Mouse (Mus musculus) liver, embryonic 12.5 days (tissue): ENCODE results near the gene Enoph1. TPM values are rescaled to one million over a fixed set of nuclear protein-coding genes. Genes with fewer than 3 reads are reported as not detected.

ENCODE experiments used
- ATAC-seq: fragments of 200-750 bp; cut with Nextera tagmentation; 2 replicates; pipeline ENCODE4 v1.8.0; 2017; ENCODE audit warnings: moderate number of reproducible peaks, mild to moderate bottlenecking, moderate library complexity
- H3K27ac ChIP-seq: fragments of 300-500 bp; sonication (generic); 2 replicates; pipeline ENCODE4 v1.5.1; 2016; ENCODE audit warnings: mild to moderate bottlenecking
- H3K27me3 ChIP-seq: fragments of 300-500 bp; sonication (generic); replicated peaks from 2 replicates; pipeline ENCODE4 v1.6.1; 2016; ENCODE audit warnings: mild to moderate bottlenecking, moderate library complexity
- H3K36me3 ChIP-seq: fragments of 300-500 bp; sonication (generic); 2 replicates; pipeline ENCODE4 v1.6.1; 2016; ENCODE audit warnings: mild to moderate bottlenecking, moderate library complexity
- H3K4me1 ChIP-seq: fragments of 300-500 bp; sonication (generic); 2 replicates; pipeline ENCODE4 v1.6.1; 2016
- H3K4me2 ChIP-seq: fragments of 300-500 bp; sonication (generic); 2 replicates; pipeline ENCODE4 v1.6.1; 2016; ENCODE audit warnings: mild to moderate bottlenecking, moderate library complexity
- H3K4me3 ChIP-seq: fragments of 300-500 bp; sonication (generic); 2 replicates; pipeline ENCODE4 v1.5.1; 2016; ENCODE audit warnings: mild to moderate bottlenecking, moderate library complexity
- H3K9ac ChIP-seq: fragments of 300-500 bp; sonication (generic); 2 replicates; pipeline ENCODE4 v1.6.1; 2016; ENCODE audit warnings: mild to moderate bottlenecking, moderate library complexity
- H3K9me3 ChIP-seq: fragments of 300-500 bp; sonication (generic); replicated peaks from 2 replicates; pipeline ENCODE4 v1.6.1; 2016; ENCODE audit warnings: mild to moderate bottlenecking, moderate library complexity
- WGBS: fragments of 180-500 bp; shearing (Covaris S2); methylation state at CpG from one replicate; pipeline ENCODE4 v1.1.7; 2016; ENCODE audit not compliant: insufficient replicate concordance; 5-methylcytosine and 5-hydroxymethylcytosine counted together
- polyA plus RNA-seq: library from polyadenylated mRNA; unstranded; fragments of >200 nt; fragmentation: Nextera tagmentation; extraction: Ambion mirVana; gene quantifications from 2 replicates; pipeline ENCODE4 v1.2.1, GENCODE M21; 2016

Enoph1 gene
- polyA plus RNA-seq, 1 experiment from 2014 or later = 33.8 TPM

GRCm38 (mm10) chr5:100020089-100020488 is 19.7 kb upstream of the Enoph1 start:
- peak; percentile 85 for ATAC-seq
- Histone ChIP-seq H3K9ac (no peak overlapping the region), H3K4me1 (peaks cover 28% of the 10 kb centered on the region), H3K27ac (no peak overlapping the region), H3K4me2 (no peak overlapping the region), H3K36me3 (no peaks in the 10 kb centered on the region), H3K9me3 (no peaks in the 10 kb centered on the region), H3K4me3 (no peak overlapping the region), H3K27me3 (no peaks in the 10 kb centered on the region)

GRCm38 (mm10) chr5:100024403-100024802 is 15.4 kb upstream of the Enoph1 start:
- H3K9ac ChIP-seq = no peak overlapping the region
- H3K4me1 ChIP-seq = peaks cover 30% of the 10 kb centered on the region
- H3K9me3 ChIP-seq = no peaks in the 10 kb centered on the region
- no peak overlapping the region for H3K4me3 ChIP-seq
- H3K27me3 ChIP-seq = no peaks in the 10 kb centered on the region
- no peaks in the 10 kb centered on the region for H3K36me3 ChIP-seq
- WGBS = 69% methylated on average over 5 of the region's 5 CpGs
- no peak overlapping the region for H3K4me2 ChIP-seq
- H3K27ac ChIP-seq = no peak overlapping the region
- ATAC-seq = no peak

- no peak for ATAC-seq
- no peak overlapping the region for H3K4me3 ChIP-seq
- no peak overlapping the region for H3K4me2 ChIP-seq
- 52% methylated on average over 1 of the region's 1 CpGs for WGBS
- H3K9me3 ChIP-seq = no peaks in the 10 kb centered on the region
- no peak overlapping the region for H3K27ac ChIP-seq
- H3K27me3 ChIP-seq = no peaks in the 10 kb centered on the region
- no peak overlapping the region for H3K9ac ChIP-seq
- no peaks in the 10 kb centered on the region for H3K36me3 ChIP-seq
- peaks cover 25% of the 10 kb centered on the region for H3K4me1 ChIP-seq
These were observed 14.9 kb upstream of the Enoph1 start for GRCm38 (mm10) chr5:100024868-100025267.

GRCm38 (mm10) chr5:100030069-100030468 is 9.7 kb upstream of the Enoph1 start:
- no peak for ATAC-seq
- Histone ChIP-seq H3K4me1 (peaks cover 12% of the 10 kb centered on the region), H3K27ac (no peak overlapping the region), H3K27me3 (no peaks in the 10 kb centered on the region), H3K9ac (no peak overlapping the region), H3K9me3 (no peaks in the 10 kb centered on the region), H3K4me2 (no peak overlapping the region), H3K36me3 (peaks cover 34% of the 10 kb centered on the region), H3K4me3 (no peak overlapping the region)
- WGBS = 52% methylated on average over 6 of the region's 6 CpGs

GRCm38 (mm10) chr5:100032107-100032506 is 7.7 kb upstream of the Enoph1 start:
- Histone ChIP-seq H3K36me3 (peaks cover 54% of the 10 kb centered on the region), H3K27ac (no peak overlapping the region), H3K4me3 (no peak overlapping the region), H3K9ac (no peak overlapping the region), H3K4me2 (no peak overlapping the region), H3K4me1 (peaks cover 22% of the 10 kb centered on the region), H3K27me3 (no peaks in the 10 kb centered on the region), H3K9me3 (no peaks in the 10 kb centered on the region)
- 0 out of 2 replicates have a peak, but pooled peaks have one; percentile 30 for ATAC-seq
- 89% methylated on average over 2 of the region's 2 CpGs for WGBS

DNA sequence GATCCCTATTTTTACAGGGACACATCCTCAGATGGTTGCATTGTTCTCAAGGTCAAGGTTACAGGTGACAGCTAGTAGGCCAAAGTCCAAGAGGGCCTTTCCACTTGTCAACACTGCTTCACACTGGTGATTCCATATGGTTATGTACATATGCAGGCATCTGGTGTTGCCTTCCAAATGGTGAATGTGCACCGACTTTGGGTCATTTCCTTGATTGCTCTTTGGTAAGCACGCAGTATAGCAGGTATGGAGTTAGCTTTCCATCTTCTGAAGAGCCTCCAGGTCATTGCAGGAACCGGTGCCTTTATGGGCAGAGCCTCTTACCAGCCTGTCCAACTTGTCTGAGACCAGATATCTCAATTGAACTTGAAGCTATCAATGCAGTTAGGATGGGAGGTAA is 7.1 kb upstream of the Enoph1 start:
- Histone ChIP-seq H3K27ac (no peak overlapping the region), H3K4me3 (no peak overlapping the region), H3K27me3 (no peaks in the 10 kb centered on the region), H3K4me1 (peaks cover 28% of the 10 kb centered on the region), H3K4me2 (no peak overlapping the region), H3K36me3 (peaks cover 60% of the 10 kb centered on the region), H3K9ac (no peak overlapping the region), H3K9me3 (no peaks in the 10 kb centered on the region)
- ATAC-seq = peak; percentile 36
- WGBS = 75% methylated on average over 3 of the region's 3 CpGs

DNA sequence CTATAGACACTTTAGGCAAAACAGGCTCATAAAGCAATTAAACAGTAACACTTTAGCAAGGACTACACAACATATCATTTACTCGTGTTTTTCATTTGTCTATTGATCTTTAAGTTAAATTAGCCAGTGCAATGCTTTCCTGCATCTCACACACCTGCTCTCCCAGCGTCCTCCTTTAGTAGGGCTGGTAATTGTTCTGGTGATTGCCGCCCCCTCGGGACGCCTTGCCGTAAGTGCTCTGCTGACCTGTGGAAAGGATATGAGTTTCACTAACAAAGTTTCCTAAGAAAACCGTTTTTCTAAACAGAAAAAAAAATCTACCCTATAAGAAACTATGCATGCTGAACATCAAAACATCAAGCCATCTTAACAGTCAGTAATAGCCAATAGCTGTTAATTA is 3.8 kb upstream of the Enoph1 start:
- peaks cover 38% of the 10 kb centered on the region for H3K4me1 ChIP-seq
- peak overlapping the region; percentile 97; the same call in 1 of the 2 replicates for H3K9ac ChIP-seq
- H3K27me3 ChIP-seq = no peaks in the 10 kb centered on the region
- no peak overlapping the region for H3K4me3 ChIP-seq
- H3K9me3 ChIP-seq = no peaks in the 10 kb centered on the region
- peak overlapping the region; percentile 99 for H3K4me2 ChIP-seq
- no peak overlapping the region for H3K27ac ChIP-seq
- WGBS = 78% methylated on average over 7 of the region's 7 CpGs
- ATAC-seq = no peak
- H3K36me3 ChIP-seq = peaks cover 61% of the 10 kb centered on the region

- peak overlapping the region; percentile 97 for H3K9ac ChIP-seq
- H3K9me3 ChIP-seq = no peaks in the 10 kb centered on the region
- WGBS = 42% methylated on average over 7 of the region's 7 CpGs
- H3K4me1 ChIP-seq = peaks cover 45% of the 10 kb centered on the region
- no peak for ATAC-seq
- peak overlapping the region; percentile 99 for H3K4me2 ChIP-seq
- peaks cover 61% of the 10 kb centered on the region for H3K36me3 ChIP-seq
- peak overlapping the region; percentile 93 for H3K4me3 ChIP-seq
- H3K27ac ChIP-seq = no peak overlapping the region
- no peaks in the 10 kb centered on the region for H3K27me3 ChIP-seq
These were observed 3.1 kb upstream of the Enoph1 start for GRCm38 (mm10) chr5:100036681-100037080.

GRCm38 (mm10) chr5:100037965-100038713 is 1.6 kb upstream of the Enoph1 start:
- no peaks in the 10 kb centered on the region for H3K9me3 ChIP-seq
- H3K4me3 ChIP-seq = peak overlapping the region; percentile 93
- peaks cover 54% of the 10 kb centered on the region for H3K36me3 ChIP-seq
- peak overlapping the region; percentile 97 for H3K9ac ChIP-seq
- H3K4me1 ChIP-seq = peaks cover 57% of the 10 kb centered on the region
- H3K27ac ChIP-seq = peak overlapping the region; percentile 96
- peak overlapping the region; percentile 99 for H3K4me2 ChIP-seq
- ATAC-seq = peak; percentile 48
- 1% methylated on average over 45 of the region's 45 CpGs for WGBS
- H3K27me3 ChIP-seq = no peaks in the 10 kb centered on the region

DNA sequence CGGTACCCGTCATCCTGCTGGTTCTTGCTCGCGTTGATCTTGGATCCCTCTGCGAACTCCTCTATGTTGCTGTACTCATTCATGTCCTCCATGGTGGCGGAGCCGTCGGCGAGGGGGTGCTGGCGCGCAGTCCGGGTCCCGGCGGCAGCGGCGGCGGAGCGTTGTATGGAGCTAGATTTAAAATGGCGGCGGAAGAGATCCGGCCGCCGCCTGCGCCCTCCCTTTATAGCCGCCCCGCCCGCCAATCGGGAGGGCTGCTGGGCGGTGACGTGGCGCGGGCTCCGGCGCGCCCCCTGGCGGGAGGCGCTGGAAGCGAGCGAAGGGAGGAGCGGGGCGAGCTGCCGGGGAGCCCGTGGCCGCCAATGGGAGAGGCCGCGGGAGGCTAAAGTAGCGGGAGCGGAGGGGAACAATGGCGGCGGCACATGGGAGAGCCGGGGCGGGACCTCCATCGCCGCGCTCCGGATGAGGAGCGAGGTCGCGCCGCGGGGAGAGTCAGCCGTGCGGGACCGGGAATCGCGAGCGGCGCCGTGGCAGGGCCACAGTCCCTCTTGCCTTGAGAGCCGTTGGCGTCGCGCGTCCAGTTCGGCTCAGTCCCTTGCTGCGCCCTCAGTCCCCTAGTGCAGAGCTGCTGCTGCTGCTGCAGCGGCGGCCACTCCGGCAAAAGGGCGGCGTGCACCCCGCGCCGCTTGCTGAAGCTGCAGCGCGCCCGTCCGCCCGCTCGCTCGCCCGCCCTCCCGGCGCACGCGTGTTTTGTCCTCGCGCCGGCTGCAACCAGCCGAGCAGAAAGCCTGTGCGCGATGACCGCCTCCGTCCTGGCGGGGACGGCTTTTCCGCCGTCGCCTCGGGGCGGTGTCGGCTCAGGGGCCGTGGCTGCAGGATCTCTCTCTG is 827 bp upstream of the Enoph1 start:
- H3K27ac ChIP-seq = peak overlapping the region; percentile 96
- ATAC-seq = peak; percentile 75
- under 1% methylated on average over 112 of the region's 113 CpGs for WGBS
- H3K27me3 ChIP-seq = no peaks in the 10 kb centered on the region
- peaks cover 50% of the 10 kb centered on the region for H3K36me3 ChIP-seq
- H3K9me3 ChIP-seq = no peaks in the 10 kb centered on the region
- H3K4me1 ChIP-seq = peaks cover 63% of the 10 kb centered on the region
- peak overlapping the region; percentile 97 for H3K9ac ChIP-seq
- H3K4me2 ChIP-seq = peak overlapping the region; percentile 99
- H3K4me3 ChIP-seq = peak overlapping the region; percentile 93

DNA sequence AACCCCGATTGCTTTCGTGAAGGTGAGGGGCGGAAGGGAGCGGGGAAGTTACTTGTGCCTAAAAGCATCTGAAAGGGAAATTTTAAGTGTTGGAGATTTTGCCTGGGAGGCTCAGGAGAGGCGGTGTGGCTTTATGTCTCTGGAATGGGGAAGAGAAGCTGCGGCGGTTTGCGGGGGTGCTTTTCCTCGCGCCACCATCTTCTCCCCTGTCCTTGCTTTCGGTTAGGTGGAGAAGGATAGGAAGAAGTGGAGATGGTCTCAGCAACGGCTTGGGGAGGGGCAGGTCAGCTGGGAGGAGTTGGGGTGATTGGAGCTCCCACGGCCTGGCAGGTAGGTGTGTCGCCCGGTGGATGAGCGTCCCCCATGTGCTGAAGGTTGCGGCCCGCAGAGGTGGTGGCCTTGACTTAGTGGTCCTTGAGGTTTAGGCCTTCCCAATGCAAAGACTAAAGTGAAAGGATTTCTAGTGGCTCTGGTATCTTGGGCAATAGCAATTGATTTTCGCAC is 548 bp downstream of the Enoph1 start:
- Histone ChIP-seq H3K4me2 (peak overlapping the region; percentile 99), H3K4me3 (peak overlapping the region; percentile 93), H3K27ac (peak overlapping the region; percentile 76), H3K9ac (peak overlapping the region; percentile 97), H3K27me3 (no peaks in the 10 kb centered on the region), H3K36me3 (peaks cover 38% of the 10 kb centered on the region), H3K4me1 (peaks cover 68% of the 10 kb centered on the region), H3K9me3 (no peaks in the 10 kb centered on the region)
- WGBS = under 1% methylated on average over 19 of the region's 19 CpGs
- no peak for ATAC-seq

GRCm38 (mm10) chr5:100041272-100041671 is 1.5 kb downstream of the Enoph1 start:
- 50% methylated on average over 4 of the region's 4 CpGs for WGBS
- H3K27me3 ChIP-seq = no peaks in the 10 kb centered on the region
- H3K9me3 ChIP-seq = no peaks in the 10 kb centered on the region
- H3K4me2 ChIP-seq = peak overlapping the region; percentile 99
- peaks cover 29% of the 10 kb centered on the region for H3K36me3 ChIP-seq
- H3K9ac ChIP-seq = peak overlapping the region; percentile 37; the same call in 1 of the 2 replicates
- peak overlapping the region; percentile 93 for H3K4me3 ChIP-seq
- no peak for ATAC-seq
- H3K4me1 ChIP-seq = peaks cover 64% of the 10 kb centered on the region
- no peak overlapping the region for H3K27ac ChIP-seq
